Mouse (Mus musculus) megakaryocyte, embryonic 14.5 days (primary cell): Measurements from ENCODE around the gene Hoxa6.

Experiments used
- FLI1 ChIP-seq: IDR thresholded peaks from 2 replicates; pipeline ENCODE4 v1.6.1; 2012; ENCODE audit warnings: low read length, inconsistent platforms, mixed read lengths
- GATA1 ChIP-seq: IDR thresholded peaks from 3 replicates; pipeline ENCODE4 v1.6.1; 2012; ENCODE audit warnings: mixed read lengths, low read length, inconsistent platforms, borderline replicate concordance

DNA sequence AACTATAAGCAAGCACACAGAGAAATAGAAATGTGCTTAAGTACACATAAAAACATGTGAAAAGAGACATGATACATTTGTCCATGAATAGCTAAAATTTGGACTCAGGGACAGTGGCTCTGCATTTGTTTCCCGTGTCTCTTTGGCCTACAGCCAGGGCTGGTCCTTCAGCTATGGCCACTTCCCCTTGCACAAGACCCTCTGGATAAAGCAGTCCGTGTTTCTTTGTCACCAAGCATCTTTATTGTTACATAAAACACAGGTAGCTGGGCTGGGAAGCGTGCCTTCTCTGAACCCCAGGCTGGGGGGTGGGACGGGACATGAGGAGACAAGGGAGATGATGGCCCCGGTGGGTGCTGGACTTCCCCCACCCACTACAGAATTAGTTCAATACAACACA, 5.7 kb upstream of the Hoxa6 start:
- TF ChIP-seq GATA1 (no peak), FLI1 (no peak)
